Mouse (Mus musculus) heart, embryonic 11.5 days (tissue): ENCODE data around the gene Ryr2. TPM values are rescaled to one million over a fixed set of nuclear protein-coding genes. Genes with fewer than 3 reads are reported as not detected.
"Not testable (repeated sequence)": the region's sequence is repeated elsewhere in the genome, so short reads cannot be mapped to it uniquely, and the experiment has no call there.

Experiments
- ATAC-seq: fragments of 200-750 bp; cut with Nextera tagmentation; replicated peaks from 2 replicates; pipeline ENCODE4 v1.8.0; 2017; ENCODE audit warnings: moderate library complexity; ENCODE audit not compliant: insufficient number of reproducible peaks, low FRiP score, low TSS enrichment
- H3K27ac ChIP-seq: fragments of 300-500 bp; sonication (generic); 2 replicates; pipeline ENCODE4 v1.5.1; 2014; ENCODE audit warnings: mild to moderate bottlenecking, low read depth, low read length
- H3K27me3 ChIP-seq: fragments of 300-500 bp; sonication (generic); 2 replicates; pipeline ENCODE4 v1.6.1; 2014; ENCODE audit warnings: mild to moderate bottlenecking, low read length, mixed read lengths; ENCODE audit not compliant: control insufficient read depth, insufficient read depth
- H3K36me3 ChIP-seq: fragments of 300-500 bp; sonication (generic); 2 replicates; pipeline ENCODE4 v1.6.1; 2014; ENCODE audit warnings: mild to moderate bottlenecking, low read length, moderate library complexity, mixed read lengths; ENCODE audit not compliant: control insufficient read depth, insufficient read depth
- H3K4me1 ChIP-seq: fragments of 300-500 bp; sonication (generic); 2 replicates; pipeline ENCODE4 v1.6.1; 2014; ENCODE audit warnings: low read length; ENCODE audit not compliant: control insufficient read depth, insufficient read depth
- H3K4me2 ChIP-seq: fragments of 300-500 bp; sonication (generic); 2 replicates; pipeline ENCODE4 v1.6.1; 2014; ENCODE audit warnings: mild to moderate bottlenecking, moderate library complexity
- H3K4me3 ChIP-seq: fragments of 300-500 bp; sonication (generic); 2 replicates; pipeline ENCODE4 v1.5.1; 2014; ENCODE audit warnings: low read depth, low read length
- H3K9ac ChIP-seq: fragments of 300-500 bp; sonication (generic); 2 replicates; pipeline ENCODE4 v1.6.1; 2014; ENCODE audit warnings: mild to moderate bottlenecking, low read depth, low read length, moderate library complexity
- H3K9me3 ChIP-seq: fragments of 300-500 bp; sonication (generic); replicated peaks from 2 replicates; pipeline ENCODE4 v1.6.1; 2016; ENCODE audit warnings: low read length; ENCODE audit not compliant: control insufficient read depth
- WGBS: fragments of 180-500 bp; shearing (Covaris S2); extraction: QIAGEN DNeasy Blood & Tissue Kit; methylation state at CpG from one replicate; pipeline ENCODE4 v1.1.7; 2014; ENCODE audit not compliant: insufficient replicate concordance; 5-methylcytosine and 5-hydroxymethylcytosine counted together
- polyA plus RNA-seq: library from polyadenylated mRNA; unstranded; fragments of >200 nt; fragmentation: Nextera tagmentation; extraction: Ambion mirVana; gene quantifications from 2 replicates; pipeline ENCODE4 v1.2.1, GENCODE M21; 2014

Gene Ryr2
- polyA plus RNA-seq, 1 experiment from 2014 or later, result 46.7 TPM

DNA sequence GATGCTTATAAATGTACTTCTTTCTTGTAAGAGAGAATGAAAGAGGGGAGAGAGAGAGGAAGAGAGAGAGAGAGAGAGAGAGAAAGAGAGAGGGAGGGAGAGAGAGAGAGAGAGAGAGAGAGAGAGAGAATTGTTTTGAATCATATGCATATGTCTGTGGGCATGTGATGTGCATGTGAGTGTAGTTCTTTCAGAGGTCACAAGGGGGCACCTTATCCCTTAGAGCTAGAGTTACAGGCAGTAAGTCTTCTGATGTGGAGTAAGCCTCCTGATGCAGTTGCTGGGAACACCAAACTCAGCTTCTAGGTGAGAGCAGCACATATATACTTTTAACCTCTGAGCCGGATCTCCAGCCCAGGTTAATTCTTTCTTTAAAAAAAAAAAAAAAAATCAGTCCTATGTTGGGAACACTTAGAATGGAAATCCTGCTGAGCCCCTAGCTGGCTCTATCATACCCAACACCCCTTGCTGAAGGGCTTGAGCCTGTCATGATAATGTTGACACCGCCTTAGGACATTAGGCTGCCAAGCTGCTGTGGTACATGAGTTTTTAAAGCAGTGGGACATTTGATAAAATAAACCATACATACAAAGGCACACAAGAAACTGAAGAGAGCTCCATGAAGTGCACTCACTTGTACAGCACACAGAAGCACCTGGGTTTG lies 281.1 kb downstream of the Ryr2 start:
- Histone ChIP-seq H3K9ac (no peak overlapping the region), H3K9me3 (no peaks in the 10 kb centered on the region), H3K36me3 (peaks cover 5% of the 10 kb centered on the region), H3K4me1 (no peaks in the 10 kb centered on the region), H3K27me3 (no peaks in the 10 kb centered on the region), H3K4me2 (no peak overlapping the region), H3K27ac (no peak overlapping the region), H3K4me3 (no peak overlapping the region)
- WGBS, result 89% methylated on average over 2 of the region's 2 CpGs
- ATAC-seq, result no peak

DNA sequence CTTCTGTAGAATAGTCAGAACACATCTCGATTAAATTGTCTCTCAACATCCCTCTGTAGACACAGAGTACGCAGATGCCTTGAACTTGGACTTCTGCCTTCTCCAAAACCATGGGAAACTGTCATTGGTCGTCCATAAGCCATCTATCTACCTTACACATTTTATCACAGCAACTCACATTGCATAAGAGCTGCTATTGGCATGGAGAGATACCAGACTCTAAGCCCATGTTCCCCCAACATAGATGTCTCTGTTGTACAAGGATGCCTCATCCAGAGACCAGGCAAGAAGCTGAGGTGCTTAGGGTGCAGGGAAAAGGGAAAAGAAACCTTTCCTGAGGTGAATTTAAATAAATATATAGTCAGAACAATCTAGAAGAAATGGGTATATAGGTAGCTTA lies 288.0 kb downstream of the Ryr2 start:
- H3K9me3 ChIP-seq, result no peaks in the 10 kb centered on the region
- H3K4me1 ChIP-seq, result no peaks in the 10 kb centered on the region
- H3K9ac ChIP-seq, result no peak overlapping the region
- H3K4me2 ChIP-seq, result no peak overlapping the region
- WGBS, result 78% methylated on average over 3 of the region's 3 CpGs
- no peak overlapping the region for H3K4me3 ChIP-seq
- H3K27ac ChIP-seq, result no peak overlapping the region
- H3K36me3 ChIP-seq, result no peaks in the 10 kb centered on the region
- no peaks in the 10 kb centered on the region for H3K27me3 ChIP-seq
- ATAC-seq, result no peak

DNA sequence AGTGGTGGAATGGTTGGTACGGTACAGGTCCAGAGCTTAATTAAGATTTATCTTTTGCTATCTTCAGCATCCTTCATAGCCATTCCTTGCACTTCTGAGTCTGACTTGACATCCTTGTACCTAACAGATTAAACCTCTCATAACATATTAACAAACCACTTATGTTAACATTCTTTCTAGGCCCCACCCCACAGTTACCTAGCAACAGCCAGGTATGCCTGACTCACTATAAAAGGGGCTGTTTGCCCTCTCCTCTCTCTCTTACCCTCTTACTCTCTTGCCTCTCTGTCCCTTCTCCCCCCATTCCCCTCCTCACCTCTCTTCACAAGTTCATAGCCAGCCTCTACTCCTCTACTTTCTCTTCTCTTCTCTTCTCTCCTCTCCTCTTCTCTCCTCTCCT lies 297.4 kb downstream of the Ryr2 start:
- H3K9ac ChIP-seq, H3K9me3 ChIP-seq, H3K4me2 ChIP-seq, ATAC-seq, H3K36me3 ChIP-seq, H3K4me1 ChIP-seq, H3K27ac ChIP-seq, H3K27me3 ChIP-seq, H3K4me3 ChIP-seq: not testable (repeated sequence)
- 67% methylated on average over 1 of the region's 1 CpGs for WGBS

DNA sequence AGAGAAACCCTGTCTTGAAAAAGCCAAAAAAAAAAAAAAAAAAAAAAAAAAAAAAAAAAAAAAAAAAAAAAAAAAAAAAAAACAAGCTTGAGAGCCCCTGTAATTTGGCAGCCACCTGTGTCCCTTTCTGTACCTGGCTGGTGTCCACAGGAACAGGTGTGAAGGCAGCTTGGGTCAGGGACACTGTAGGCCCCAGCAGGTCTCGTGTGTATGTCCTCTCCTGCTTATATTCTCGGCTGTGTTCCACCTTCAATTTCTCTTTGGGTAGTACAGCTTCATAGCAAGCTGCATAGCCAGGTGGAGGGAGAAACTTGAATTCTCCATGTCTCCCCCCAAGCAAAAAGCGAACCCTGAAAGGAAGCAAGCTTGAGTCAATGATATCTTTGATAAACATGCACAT lies 314.2 kb downstream of the Ryr2 start:
- 86% methylated on average over 3 of the region's 3 CpGs for WGBS
- Histone ChIP-seq H3K4me1 (no peaks in the 10 kb centered on the region), H3K36me3 (no peaks in the 10 kb centered on the region), H3K4me2 (no peak overlapping the region), H3K4me3 (no peak overlapping the region), H3K9me3 (no peaks in the 10 kb centered on the region), H3K9ac (no peak overlapping the region), H3K27me3 (no peaks in the 10 kb centered on the region), H3K27ac (no peak overlapping the region)
- ATAC-seq, result no peak

DNA sequence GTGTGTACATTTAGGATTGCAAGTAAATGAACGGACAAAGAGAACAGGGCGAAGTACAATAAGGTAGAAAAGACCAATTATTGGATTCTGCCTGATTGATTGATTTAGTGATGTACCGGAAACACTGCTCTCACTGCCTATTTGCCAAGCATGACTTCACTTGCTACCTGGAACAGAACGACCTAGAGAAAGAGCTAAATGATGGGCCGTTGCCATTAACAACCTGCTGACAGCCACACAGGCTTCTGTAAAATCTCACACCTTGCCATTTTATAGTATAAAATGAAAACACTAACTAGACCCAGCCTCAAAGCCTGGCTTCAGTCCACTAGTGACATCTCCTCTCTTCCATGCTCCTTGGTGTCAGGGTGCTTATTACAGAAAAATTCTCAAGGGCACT lies 316.2 kb downstream of the Ryr2 start:
- H3K4me1 ChIP-seq, result no peaks in the 10 kb centered on the region
- 78% methylated on average over 5 of the region's 5 CpGs for WGBS

DNA sequence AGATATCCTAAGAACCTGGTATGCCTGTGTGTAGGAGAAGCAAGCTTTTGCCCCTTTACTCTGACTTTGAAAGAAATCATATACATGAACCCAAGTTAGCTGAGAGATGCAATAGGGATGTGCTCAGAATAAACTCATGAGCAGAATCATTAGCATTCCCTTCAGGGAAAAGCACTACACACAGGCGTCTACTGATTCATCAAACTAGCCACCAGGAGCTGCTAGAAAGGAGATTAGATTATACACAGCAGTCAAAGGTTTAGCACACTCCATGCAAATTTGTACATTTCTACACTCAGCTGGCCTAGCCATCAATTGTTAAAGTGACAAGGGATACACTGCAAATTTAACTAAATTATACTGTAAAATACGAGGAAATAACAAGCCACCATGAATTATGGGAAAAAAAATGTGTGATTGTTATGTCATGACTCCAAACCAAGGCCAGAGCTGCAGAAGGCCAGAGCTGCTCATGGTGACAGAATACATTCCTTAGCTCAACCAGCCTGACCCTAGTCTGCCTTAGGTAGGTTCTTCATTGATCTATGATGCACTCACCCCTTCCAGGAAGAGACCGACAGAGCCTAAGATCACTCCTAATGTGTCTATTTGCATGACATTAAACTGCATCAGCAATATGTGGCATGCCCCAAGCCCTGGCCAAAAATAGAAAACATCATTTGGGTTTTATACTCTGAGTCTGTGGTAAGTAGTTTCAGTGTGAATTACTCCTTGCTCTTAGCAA lies 324.2 kb downstream of the Ryr2 start:
- Histone ChIP-seq H3K36me3 (no peaks in the 10 kb centered on the region), H3K4me1 (no peaks in the 10 kb centered on the region), H3K9ac (no peak overlapping the region), H3K27me3 (no peaks in the 10 kb centered on the region), H3K4me3 (no peak overlapping the region), H3K9me3 (no peaks in the 10 kb centered on the region), H3K4me2 (no peak overlapping the region), H3K27ac (no peak overlapping the region)
- ATAC-seq, result no peak
- 61% methylated on average over 3 of the region's 3 CpGs for WGBS

More for the DNA sequence above, 316.2 kb downstream of the Ryr2 start:
- H3K9ac ChIP-seq, result no peak overlapping the region
- H3K27ac ChIP-seq, result no peak overlapping the region
- no peak overlapping the region for H3K4me2 ChIP-seq
- no peaks in the 10 kb centered on the region for H3K9me3 ChIP-seq
- no peaks in the 10 kb centered on the region for H3K36me3 ChIP-seq
- ATAC-seq, result no peak
- no peak overlapping the region for H3K4me3 ChIP-seq
- H3K27me3 ChIP-seq, result no peaks in the 10 kb centered on the region

DNA sequence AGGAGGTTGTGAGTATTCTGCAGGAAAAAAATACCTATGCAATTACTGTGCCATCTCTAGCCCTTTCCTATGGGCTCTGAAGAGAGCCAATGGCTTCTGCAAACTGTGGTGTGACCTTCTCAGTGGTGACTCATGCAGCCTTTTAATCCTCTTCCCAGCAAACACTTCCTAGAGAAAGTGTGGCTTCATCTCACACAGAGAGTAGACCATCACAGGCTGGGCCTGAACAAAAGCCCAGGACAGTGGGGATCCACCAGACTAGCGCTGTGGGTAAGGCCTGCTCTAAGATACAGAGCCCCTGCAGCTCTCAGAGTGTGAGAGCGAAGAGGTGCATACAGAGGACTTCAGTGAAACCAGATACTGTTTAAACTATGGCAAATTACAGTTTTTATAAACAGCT lies 325.7 kb downstream of the Ryr2 start:
- Histone ChIP-seq H3K4me1 (no peaks in the 10 kb centered on the region), H3K9me3 (no peaks in the 10 kb centered on the region), H3K4me3 (no peak overlapping the region), H3K27me3 (no peaks in the 10 kb centered on the region), H3K36me3 (no peaks in the 10 kb centered on the region), H3K4me2 (no peak overlapping the region), H3K9ac (no peak overlapping the region), H3K27ac (no peak overlapping the region)
- ATAC-seq, result no peak
- WGBS, result 43% methylated on average over 2 of the region's 2 CpGs

DNA sequence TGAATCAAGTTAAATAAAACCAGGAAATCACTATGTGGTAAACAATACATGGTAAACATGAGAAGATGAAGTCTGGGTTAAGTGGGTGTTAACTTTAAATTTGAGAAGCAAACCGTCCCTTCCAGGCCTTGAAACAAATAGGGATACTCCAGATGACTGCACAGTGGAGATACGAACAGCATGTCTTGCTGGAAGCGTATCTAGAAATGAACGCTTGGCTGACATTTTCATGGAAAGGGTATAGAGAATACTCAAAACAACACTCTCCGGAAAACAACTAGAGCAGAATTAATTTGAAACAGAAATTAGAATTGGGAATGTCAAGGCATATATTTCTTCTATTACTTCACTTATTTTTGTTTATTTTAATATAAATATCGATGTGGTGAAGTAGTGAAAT lies 329.0 kb downstream of the Ryr2 start:
- Histone ChIP-seq H3K36me3 (no peaks in the 10 kb centered on the region), H3K9me3 (no peaks in the 10 kb centered on the region), H3K4me3 (no peak overlapping the region), H3K9ac (no peak overlapping the region), H3K4me2 (no peak overlapping the region), H3K4me1 (no peaks in the 10 kb centered on the region), H3K27ac (no peak overlapping the region), H3K27me3 (no peaks in the 10 kb centered on the region)
- no peak for ATAC-seq
- 84% methylated on average over 6 of the region's 6 CpGs for WGBS

DNA sequence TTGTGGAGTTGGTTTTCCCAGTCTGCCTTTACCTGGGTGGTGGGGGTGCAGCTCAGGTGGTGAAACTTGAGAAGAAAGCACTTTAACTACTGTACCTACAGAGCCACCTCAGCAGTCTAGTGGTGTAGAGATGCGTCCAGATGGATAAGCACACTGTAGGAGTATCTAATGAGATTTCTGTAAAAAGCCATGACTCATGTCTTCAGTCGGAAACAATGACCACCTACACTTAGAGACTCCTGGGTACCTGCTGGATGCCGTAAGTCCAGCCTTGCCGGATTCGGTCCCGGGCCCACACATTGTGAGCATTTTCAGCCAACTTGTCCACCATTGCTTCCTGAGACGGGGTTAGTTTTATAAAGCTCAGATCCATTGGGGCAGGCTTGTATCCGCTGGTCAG lies 334.6 kb downstream of the Ryr2 start:
- no peak for ATAC-seq
- Histone ChIP-seq H3K27me3 (no peaks in the 10 kb centered on the region), H3K9ac (no peak overlapping the region), H3K27ac (no peak overlapping the region), H3K4me3 (no peak overlapping the region), H3K36me3 (peaks cover 6% of the 10 kb centered on the region), H3K4me2 (no peak overlapping the region), H3K9me3 (no peaks in the 10 kb centered on the region), H3K4me1 (no peaks in the 10 kb centered on the region)
- WGBS, result 87% methylated on average over 8 of the region's 8 CpGs
